Mouse (Mus musculus) right cerebral cortex, postnatal 10 days (tissue): Measurements from ENCODE around the gene 1810010D01Rik.

Experiments used
- DNase-seq, 2 experiments: peaks; one replicate each; pipeline ENCODE4 v3.0.0; 2021; ENCODE audit warnings: low spot score in 2 of 2

1810010D01Rik gene

GRCm38 (mm10) chr7:145208006-145208405 is at the start of gene 1810010D01Rik:
1810010D01Rik (minus strand) TSS chr7:145208119.
- DNase-seq = no peak

- no peak for DNase-seq
Measured at GRCm38 (mm10) chr7:145256092-145256491, 48.2 kb upstream of the 1810010D01Rik start.

- no peak for DNase-seq
Measured at GRCm38 (mm10) chr7:145253986-145254630, 46.2 kb upstream of the 1810010D01Rik start.

GRCm38 (mm10) chr7:145252715-145253476 is 45.0 kb upstream of the 1810010D01Rik start:
- peak; percentile 74 to 86 for DNase-seq

- no peak for DNase-seq
Measured at GRCm38 (mm10) chr7:145250225-145250624, 42.3 kb upstream of the 1810010D01Rik start.

- no peak for DNase-seq
Measured at GRCm38 (mm10) chr7:145248911-145249310, 41.0 kb upstream of the 1810010D01Rik start.

GRCm38 (mm10) chr7:145242851-145243712 is 35.2 kb upstream of the 1810010D01Rik start:
- peak; percentile 62 to 83 for DNase-seq

GRCm38 (mm10) chr7:145242028-145242427 is 34.1 kb upstream of the 1810010D01Rik start:
- no peak for DNase-seq

GRCm38 (mm10) chr7:145240929-145241328 is 33.0 kb upstream of the 1810010D01Rik start:
- DNase-seq = no peak

- DNase-seq = no peak
Measured at GRCm38 (mm10) chr7:145239736-145240505, 32.0 kb upstream of the 1810010D01Rik start.

GRCm38 (mm10) chr7:145239145-145239544 is 31.2 kb upstream of the 1810010D01Rik start:
- no peak for DNase-seq

GRCm38 (mm10) chr7:145234841-145235790 is 27.2 kb upstream of the 1810010D01Rik start:
- DNase-seq = no peak

- DNase-seq = no peak
Measured at GRCm38 (mm10) chr7:145231659-145232058, 23.7 kb upstream of the 1810010D01Rik start.

- no peak for DNase-seq
Measured at GRCm38 (mm10) chr7:145226641-145227040, 18.7 kb upstream of the 1810010D01Rik start.

GRCm38 (mm10) chr7:145225626-145226025 is 17.7 kb upstream of the 1810010D01Rik start:
- no peak for DNase-seq

- no peak for DNase-seq
Measured at GRCm38 (mm10) chr7:145221841-145222689, 14.1 kb upstream of the 1810010D01Rik start.

GRCm38 (mm10) chr7:145221346-145221745 is 13.4 kb upstream of the 1810010D01Rik start:
- DNase-seq = no peak

GRCm38 (mm10) chr7:145219420-145219831 is 11.5 kb upstream of the 1810010D01Rik start:
- peak; percentile 51 to 54 for DNase-seq

GRCm38 (mm10) chr7:145216591-145216990 is 8.7 kb upstream of the 1810010D01Rik start:
- no peak for DNase-seq
